Mouse (Mus musculus): Measurements from ENCODE around the gene Mcu. TPM values are rescaled to one million over a fixed set of nuclear protein-coding genes. Genes with fewer than 3 reads are reported as not detected.

Gene Mcu
- polyA plus RNA-seq, 1 experiment from 2014 or later: 10.6 TPM

- Histone ChIP-seq H3K27me3 (no peaks in the 10 kb centered on the region), H3K4me1 (replicated peaks) (peaks cover 10% of the 10 kb centered on the region), H3K4me2 (no peak overlapping the region), H3K27ac (no peak overlapping the region), H3K9ac (no peak overlapping the region), H3K36me3 (no peaks in the 10 kb centered on the region), H3K4me3 (replicated peaks) (no peak overlapping the region), H3K9me3 (replicated peaks) (no peaks in the 10 kb centered on the region)
- WGBS (ENCODE audit: insufficient replicate concordance): 68% methylated on average over 16 of the region's 16 CpGs
- DNase-seq (no peak), ATAC-seq (ENCODE audit: low read depth) (no peak)
Measured at GRCm38 (mm10) chr10:59429448-59430135, 186.9 kb downstream of the Mcu start.

GRCm38 (mm10) chr10:59426371-59426770, 190.1 kb downstream of the Mcu start:
- no peak for ATAC-seq (ENCODE audit: low read depth)

GRCm38 (mm10) chr10:59425369-59425768, 191.1 kb downstream of the Mcu start:
- DNase-seq (no peak), ATAC-seq (ENCODE audit: low read depth) (no peak)
- H3K27me3 ChIP-seq: no peaks in the 10 kb centered on the region
- no peak overlapping the region for H3K27ac ChIP-seq
- H3K9ac ChIP-seq: no peak overlapping the region
- 74% methylated on average over 7 of the region's 7 CpGs for WGBS (ENCODE audit: insufficient replicate concordance)
- no peak overlapping the region for H3K4me3 ChIP-seq (replicated peaks)
- H3K36me3 ChIP-seq: peaks cover 8% of the 10 kb centered on the region; the same call in 1 of the 2 replicates
- H3K9me3 ChIP-seq (replicated peaks): no peaks in the 10 kb centered on the region
- no peak overlapping the region for H3K4me2 ChIP-seq
- H3K4me1 ChIP-seq (replicated peaks): no peaks in the 10 kb centered on the region; the same call in 1 of the 2 replicates

More at GRCm38 (mm10) chr10:59426371-59426770, 190.1 kb downstream of the Mcu start:
- peaks cover 5% of the 10 kb centered on the region; the same call in 1 of the 2 replicates for H3K36me3 ChIP-seq
- H3K4me2 ChIP-seq: no peak overlapping the region
- DNase-seq: no peak
- no peak overlapping the region for H3K9ac ChIP-seq
- no peak overlapping the region for H3K27ac ChIP-seq
- H3K9me3 ChIP-seq (replicated peaks): no peaks in the 10 kb centered on the region
- H3K4me1 ChIP-seq (replicated peaks): peaks cover 6% of the 10 kb centered on the region
- 75% methylated on average over 4 of the region's 4 CpGs for WGBS (ENCODE audit: insufficient replicate concordance)
- no peaks in the 10 kb centered on the region for H3K27me3 ChIP-seq
- no peak overlapping the region for H3K4me3 ChIP-seq (replicated peaks)

- Histone ChIP-seq H3K27ac (no peak overlapping the region), H3K27me3 (no peaks in the 10 kb centered on the region), H3K4me3 (replicated peaks) (no peak overlapping the region), H3K4me2 (no peak overlapping the region), H3K4me1 (replicated peaks) (no peaks in the 10 kb centered on the region), H3K9ac (no peak overlapping the region), H3K9me3 (replicated peaks) (no peaks in the 10 kb centered on the region), H3K36me3 (peaks cover 8% of the 10 kb centered on the region; the same call in 1 of the 2 replicates)
- no peak for DNase-seq
- 65% methylated on average over 3 of the region's 3 CpGs for WGBS (ENCODE audit: insufficient replicate concordance)
- ATAC-seq (ENCODE audit: low read depth): no peak
Measured at GRCm38 (mm10) chr10:59424453-59424852, 192.0 kb downstream of the Mcu start.

- H3K4me1 ChIP-seq (replicated peaks): no peaks in the 10 kb centered on the region
- H3K36me3 ChIP-seq: peaks cover 8% of the 10 kb centered on the region; the same call in 1 of the 2 replicates
- H3K27me3 ChIP-seq: no peaks in the 10 kb centered on the region
- DNase-seq: no peak
- no peak overlapping the region for H3K9ac ChIP-seq
- no peak for ATAC-seq (ENCODE audit: low read depth)
- no peak overlapping the region for H3K4me3 ChIP-seq (replicated peaks)
- no peak overlapping the region for H3K27ac ChIP-seq
- WGBS (ENCODE audit: insufficient replicate concordance): 49% methylated on average over 4 of the region's 4 CpGs
- no peak overlapping the region for H3K4me2 ChIP-seq
- no peaks in the 10 kb centered on the region for H3K9me3 ChIP-seq (replicated peaks)
Measured at GRCm38 (mm10) chr10:59419516-59419915, 197.0 kb downstream of the Mcu start.

GRCm38 (mm10) chr10:59416623-59417022, 199.9 kb downstream of the Mcu start:
- Histone ChIP-seq H3K36me3 (peaks cover 6% of the 10 kb centered on the region; the same call in 1 of the 2 replicates), H3K4me3 (replicated peaks) (no peak overlapping the region), H3K9me3 (replicated peaks) (no peaks in the 10 kb centered on the region), H3K4me1 (replicated peaks) (no peaks in the 10 kb centered on the region), H3K9ac (no peak overlapping the region), H3K4me2 (no peak overlapping the region), H3K27ac (no peak overlapping the region), H3K27me3 (no peaks in the 10 kb centered on the region)
- DNase-seq (no peak), ATAC-seq (ENCODE audit: low read depth) (no peak)
- 66% methylated on average over 3 of the region's 3 CpGs for WGBS (ENCODE audit: insufficient replicate concordance)

GRCm38 (mm10) chr10:59413711-59414110, 202.8 kb downstream of the Mcu start:
- no peak for ATAC-seq (ENCODE audit: low read depth)
- no peak overlapping the region for H3K4me3 ChIP-seq (replicated peaks)
- WGBS (ENCODE audit: insufficient replicate concordance): 72% methylated on average over 4 of the region's 4 CpGs
- H3K4me2 ChIP-seq: no peak overlapping the region
- no peaks in the 10 kb centered on the region for H3K9me3 ChIP-seq (replicated peaks)
- H3K27me3 ChIP-seq: no peaks in the 10 kb centered on the region
- no peaks in the 10 kb centered on the region for H3K4me1 ChIP-seq (replicated peaks)
- H3K27ac ChIP-seq: no peak overlapping the region
- H3K9ac ChIP-seq: no peak overlapping the region
- no peaks in the 10 kb centered on the region for H3K36me3 ChIP-seq
- no peak for DNase-seq

- Histone ChIP-seq H3K27me3 (no peaks in the 10 kb centered on the region), H3K27ac (no peak overlapping the region), H3K9me3 (replicated peaks) (no peaks in the 10 kb centered on the region), H3K4me3 (replicated peaks) (no peak overlapping the region), H3K4me2 (no peak overlapping the region), H3K9ac (no peak overlapping the region), H3K36me3 (no peaks in the 10 kb centered on the region), H3K4me1 (replicated peaks) (no peaks in the 10 kb centered on the region)
- WGBS (ENCODE audit: insufficient replicate concordance): 66% methylated on average over 12 of the region's 12 CpGs
- DNase-seq (no peak), ATAC-seq (ENCODE audit: low read depth) (no peak)
Measured at GRCm38 (mm10) chr10:59410264-59410663, 206.2 kb downstream of the Mcu start.

- Histone ChIP-seq H3K27me3 (no peaks in the 10 kb centered on the region), H3K4me2 (no peak overlapping the region), H3K4me3 (replicated peaks) (no peak overlapping the region), H3K36me3 (no peaks in the 10 kb centered on the region), H3K4me1 (replicated peaks) (no peaks in the 10 kb centered on the region), H3K27ac (no peak overlapping the region), H3K9ac (no peak overlapping the region), H3K9me3 (replicated peaks) (no peaks in the 10 kb centered on the region)
- WGBS (ENCODE audit: insufficient replicate concordance): 46% methylated on average over 6 of the region's 6 CpGs
- no peak for ATAC-seq (ENCODE audit: low read depth)
- no peak for DNase-seq
Measured at GRCm38 (mm10) chr10:59408499-59408898, 208.0 kb downstream of the Mcu start.

GRCm38 (mm10) chr10:59403793-59404149, 212.7 kb downstream of the Mcu start:
- WGBS (ENCODE audit: insufficient replicate concordance): 64% methylated on average over 10 of the region's 10 CpGs
- Histone ChIP-seq H3K27me3 (no peaks in the 10 kb centered on the region), H3K9ac (peak overlapping the region; percentile 53), H3K4me2 (peak overlapping the region; percentile 47), H3K4me3 (replicated peaks) (peak overlapping the region; percentile 49), H3K4me1 (replicated peaks) (no peaks in the 10 kb centered on the region), H3K36me3 (no peaks in the 10 kb centered on the region), H3K27ac (peak overlapping the region; percentile 73), H3K9me3 (replicated peaks) (no peaks in the 10 kb centered on the region)
- ATAC-seq (ENCODE audit: low read depth) (peak; percentile 55), DNase-seq (no peak)

GRCm38 (mm10) chr10:59402899-59403792, 213.3 kb downstream of the Mcu start, which contains the start of gene Pla2g12b:
Gene Pla2g12b (plus strand): TSS chr10:59403660.
- H3K27me3 ChIP-seq: no peaks in the 10 kb centered on the region

More at GRCm38 (mm10) chr10:59402899-59403792, 213.3 kb downstream of the Mcu start, which contains the start of gene Pla2g12b:
- Histone ChIP-seq H3K4me1 (replicated peaks) (no peaks in the 10 kb centered on the region), H3K27ac (peak within 1 kb of the TSS; percentile 73), H3K9ac (peak within 1 kb of the TSS; percentile 53), H3K4me2 (peak within 1 kb of the TSS; percentile 47), H3K9me3 (replicated peaks) (no peaks in the 10 kb centered on the region), H3K4me3 (replicated peaks) (peak within 1 kb of the TSS; percentile 49), H3K36me3 (no peaks in the 10 kb centered on the region)
- WGBS (ENCODE audit: insufficient replicate concordance): 52% methylated on average over 21 of the region's 21 CpGs
- peak; percentile 90 for ATAC-seq (ENCODE audit: low read depth)
- no peak for DNase-seq
